Mouse (Mus musculus): Measurements from ENCODE around the gene Rnf220. TPM values are rescaled to one million over a fixed set of nuclear protein-coding genes. Genes with fewer than 3 reads are reported as not detected.

Rnf220 gene
- total and polyA plus RNA-seq, 2 experiments from 2014 or later, result 122 to 192 TPM

DNA sequence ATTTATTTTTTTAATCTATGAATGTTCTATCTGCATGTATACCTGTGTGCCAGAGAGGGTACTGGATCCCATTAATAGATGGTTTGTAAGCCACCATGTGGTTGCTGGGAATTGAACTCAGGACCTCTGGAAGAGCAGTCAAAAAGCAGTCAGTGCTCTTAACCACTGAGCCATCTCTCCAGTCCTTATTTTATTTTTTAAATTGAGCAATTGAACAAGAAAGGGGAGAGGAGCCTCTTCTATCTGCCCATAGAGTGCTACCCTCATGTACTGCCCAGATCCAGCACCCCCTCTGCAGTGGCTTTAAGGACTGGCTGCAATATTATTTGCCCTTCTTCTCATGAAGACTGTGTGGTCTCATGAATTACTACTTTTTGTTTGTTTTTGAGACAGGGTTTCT is 271.6 kb downstream of the Rnf220 start:
- no peak for TF ChIP-seq CTCF (IDR thresholded peaks at IDR 0.05)
- H3K9me3 ChIP-seq (ENCODE audit: low read length), result no peaks in the 10 kb centered on the region
- H3K36me3 ChIP-seq (ENCODE audit: insufficient read depth, low read length), result no peaks in the 10 kb centered on the region
- H3K27me3 ChIP-seq (ENCODE audit: insufficient read depth, low read length), result no peaks in the 10 kb centered on the region
- no peaks in the 10 kb centered on the region for H3K4me1 ChIP-seq (ENCODE audit: insufficient read depth, low read length)
- H3K27ac ChIP-seq (ENCODE audit: low read depth, low read length), result no peak overlapping the region
- H3K4me3 ChIP-seq (ENCODE audit: low read depth, low read length), result no peak overlapping the region
- H3K4me2 ChIP-seq (ENCODE audit: low read depth, low read length, poor library complexity, severe bottlenecking), result no peak overlapping the region
- no peak overlapping the region for H3K9ac ChIP-seq (replicated peaks; ENCODE audit: low read length, poor library complexity, severe bottlenecking)
- DNase-seq (ENCODE audit: low spot score) (no peak), ATAC-seq (ENCODE audit: low FRiP score) (no peak)

DNA sequence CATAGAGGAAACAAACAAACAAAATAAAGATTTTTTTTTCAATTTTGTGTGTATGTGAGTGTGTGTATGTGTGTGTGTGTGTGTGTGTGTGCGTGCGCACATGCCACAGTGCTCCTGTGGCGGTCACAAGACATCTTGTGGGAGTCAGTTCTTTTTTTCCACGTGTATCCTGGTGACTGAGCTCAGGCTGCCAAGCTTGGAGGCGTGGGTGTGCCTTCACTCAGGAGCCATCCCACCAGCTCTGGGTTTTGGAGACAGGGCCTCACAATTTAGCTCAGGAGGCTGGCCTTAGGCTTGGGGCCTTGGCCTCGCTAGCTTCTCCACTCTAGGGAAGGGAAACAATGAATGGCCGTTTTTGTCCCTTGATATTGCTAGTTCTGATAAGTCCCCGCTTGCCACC is 272.7 kb downstream of the Rnf220 start:
- no peak overlapping the region for H3K27ac ChIP-seq (ENCODE audit: low read depth, low read length)
- no peak overlapping the region for H3K4me2 ChIP-seq (ENCODE audit: low read depth, low read length, poor library complexity, severe bottlenecking)
- no peak for DNase-seq (ENCODE audit: low spot score)
- ATAC-seq (ENCODE audit: low FRiP score), result no peak
- 80% methylated on average over 8 of the region's 8 CpGs for WGBS
- no peaks in the 10 kb centered on the region for H3K4me1 ChIP-seq (ENCODE audit: insufficient read depth, low read length)
- no peak overlapping the region for H3K9ac ChIP-seq (replicated peaks; ENCODE audit: low read length, poor library complexity, severe bottlenecking)
- no peak overlapping the region for H3K4me3 ChIP-seq (ENCODE audit: low read depth, low read length)
- TF ChIP-seq CTCF (IDR thresholded peaks at IDR 0.05), result no peak
- no peaks in the 10 kb centered on the region for H3K9me3 ChIP-seq (ENCODE audit: low read length)
- no peaks in the 10 kb centered on the region for H3K27me3 ChIP-seq (ENCODE audit: insufficient read depth, low read length)
- H3K36me3 ChIP-seq (ENCODE audit: insufficient read depth, low read length), result no peaks in the 10 kb centered on the region

DNA sequence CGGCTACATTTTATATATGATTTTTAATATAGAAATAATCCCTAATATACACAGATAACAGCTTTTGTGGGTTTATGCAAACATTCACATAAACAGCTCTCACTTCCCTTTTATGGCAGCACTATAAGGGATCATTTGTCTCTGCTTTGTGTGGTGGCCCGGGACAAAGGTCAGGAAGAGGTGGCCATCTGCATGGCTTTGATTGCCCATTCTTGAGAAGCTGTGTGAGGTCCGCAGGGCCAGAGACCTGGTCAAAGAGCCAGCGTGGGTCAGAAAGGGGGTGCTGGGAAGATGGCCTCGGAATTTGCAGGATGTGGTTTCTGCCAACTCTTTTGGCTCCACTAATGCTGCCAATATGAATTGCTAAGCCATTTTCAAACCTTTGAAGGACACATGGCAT is 273.9 kb downstream of the Rnf220 start:
- H3K4me1 ChIP-seq (ENCODE audit: insufficient read depth, low read length), result no peaks in the 10 kb centered on the region
- no peak overlapping the region for H3K4me3 ChIP-seq (ENCODE audit: low read depth, low read length)
- no peaks in the 10 kb centered on the region for H3K27me3 ChIP-seq (ENCODE audit: insufficient read depth, low read length)
- H3K9me3 ChIP-seq (ENCODE audit: low read length), result no peaks in the 10 kb centered on the region
- no peak for TF ChIP-seq CTCF (IDR thresholded peaks at IDR 0.05)
- H3K27ac ChIP-seq (ENCODE audit: low read depth, low read length), result no peak overlapping the region
- no peak overlapping the region for H3K4me2 ChIP-seq (ENCODE audit: low read depth, low read length, poor library complexity, severe bottlenecking)
- H3K36me3 ChIP-seq (ENCODE audit: insufficient read depth, low read length), result no peaks in the 10 kb centered on the region
- ATAC-seq (ENCODE audit: low FRiP score) (no peak), DNase-seq (ENCODE audit: low spot score) (no peak)
- WGBS, result 67% methylated on average over 5 of the region's 5 CpGs
- H3K9ac ChIP-seq (replicated peaks; ENCODE audit: low read length, poor library complexity, severe bottlenecking), result no peak overlapping the region

DNA sequence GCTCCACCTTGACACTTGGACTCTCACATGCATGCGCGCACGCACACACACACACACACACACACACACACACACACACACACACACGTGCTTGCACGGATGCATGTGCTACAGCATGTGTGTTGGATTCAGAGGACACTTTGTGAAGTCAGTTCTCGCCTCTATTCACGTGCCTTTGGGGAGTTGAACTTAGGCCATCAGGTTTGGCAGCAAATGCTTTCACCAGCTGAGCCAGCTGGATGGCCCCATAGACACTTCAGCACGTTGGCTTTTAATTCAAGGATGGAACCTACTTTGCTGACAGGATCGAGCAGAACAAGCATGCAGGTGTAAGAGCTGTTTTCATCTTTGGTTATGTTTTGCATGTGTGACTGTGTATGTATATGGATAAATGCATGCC is 275.0 kb downstream of the Rnf220 start:
- no peak overlapping the region for H3K27ac ChIP-seq (ENCODE audit: low read depth, low read length)
- H3K27me3 ChIP-seq (ENCODE audit: insufficient read depth, low read length), result no peaks in the 10 kb centered on the region
- no peaks in the 10 kb centered on the region for H3K4me1 ChIP-seq (ENCODE audit: insufficient read depth, low read length)
- no peak overlapping the region for H3K9ac ChIP-seq (replicated peaks; ENCODE audit: low read length, poor library complexity, severe bottlenecking)
- ATAC-seq (ENCODE audit: low FRiP score) (no peak), DNase-seq (ENCODE audit: low spot score) (no peak)
- WGBS, result 88% methylated on average over 8 of the region's 9 CpGs
- H3K9me3 ChIP-seq (ENCODE audit: low read length), result no peaks in the 10 kb centered on the region
- H3K4me2 ChIP-seq (ENCODE audit: low read depth, low read length, poor library complexity, severe bottlenecking), result no peak overlapping the region
- H3K4me3 ChIP-seq (ENCODE audit: low read depth, low read length), result no peak overlapping the region
- TF ChIP-seq CTCF (IDR thresholded peaks at IDR 0.05), result no peak
- no peaks in the 10 kb centered on the region for H3K36me3 ChIP-seq (ENCODE audit: insufficient read depth, low read length)

Other genes starting within 250 kb of the Rnf220 start
- 7.6 and 10.5 TPM in 2 replicates for gene Tmem53, start 245.1 kb downstream of the Rnf220 start, total RNA-seq (2014; rRNA removed)
- 9.7 and 12.6 TPM in 2 replicates for gene Tmem53, start 245.1 kb downstream of the Rnf220 start, polyA plus RNA-seq (2015; fragmentation: Nextera tagmentation; extraction: Ambion mirVana)
- 1.8 and 3.1 TPM in 2 replicates for gene Armh1, start 244.9 kb downstream of the Rnf220 start, total RNA-seq (2014; rRNA removed)
- gene Armh1, start 244.9 kb downstream of the Rnf220 start, polyA plus RNA-seq (2015; fragmentation: Nextera tagmentation; extraction: Ambion mirVana), result 2.5 and 2.6 TPM in 2 replicates
- 275 and 291 TPM in 2 replicates for gene Eri3, start 53.3 kb upstream of the Rnf220 start, total RNA-seq (2014; rRNA removed)
- gene Eri3, start 53.3 kb upstream of the Rnf220 start, polyA plus RNA-seq (2015; fragmentation: Nextera tagmentation; extraction: Ambion mirVana), result 323 and 326 TPM in 2 replicates
- 62.6 and 69.5 TPM in 2 replicates for gene Dmap1, start 185.2 kb upstream of the Rnf220 start, total RNA-seq (2014; rRNA removed)
- 89.7 and 95.1 TPM in 2 replicates for gene Dmap1, start 185.2 kb upstream of the Rnf220 start, polyA plus RNA-seq (2015; fragmentation: Nextera tagmentation; extraction: Ambion mirVana)
- gene Gm12845, start 227.4 kb upstream of the Rnf220 start, total RNA-seq (2014; rRNA removed), result not detected in 2 replicates
- not detected in 2 replicates for gene Gm12845, start 227.4 kb upstream of the Rnf220 start, polyA plus RNA-seq (2015; fragmentation: Nextera tagmentation; extraction: Ambion mirVana)

All from midbrain, postnatal 0 days (tissue).